Mouse (Mus musculus) ES-E14 (cell line): ENCODE data around the gene Cnmd. TPM values are rescaled to one million over a fixed set of nuclear protein-coding genes. Genes with fewer than 3 reads are reported as not detected.

Experiments used
- DNase-seq: peaks from one replicate; pipeline ENCODE4 v3.0.0-alpha.2; 2013; ENCODE audit warnings: low read depth, low spot score
- H3K27ac ChIP-seq: 2 replicates; pipeline ENCODE4 v1.5.1; 2012; ENCODE audit warnings: low read depth, mild to moderate bottlenecking, low read length, moderate library complexity, mixed read lengths; ENCODE audit not compliant: poor library complexity, insufficient read depth, severe bottlenecking
- H3K36me3 ChIP-seq: 2 replicates; pipeline ENCODE4 v1.6.1; 2012; ENCODE audit warnings: mild to moderate bottlenecking, low read length, moderate library complexity, mixed read lengths; ENCODE audit not compliant: control insufficient read depth, poor library complexity, insufficient read depth, severe bottlenecking
- H3K4me1 ChIP-seq, 2 experiments: fragments of 150-350 bp in 1 of 2; sonication (generic) in 1 of 2; 2 replicates each; pipeline ENCODE4 v1.6.1; 2012; ENCODE audit warnings: low read length in 2 of 2, mild to moderate bottlenecking in 1 of 2, mixed read lengths in 1 of 2; ENCODE audit not compliant: control insufficient read depth in 2 of 2, insufficient read depth in 2 of 2, poor library complexity in 1 of 2
- H3K4me3 ChIP-seq, 2 experiments: fragments of 150-350 bp in 1 of 2; sonication (generic) in 1 of 2; 2 replicates each; pipeline ENCODE4 v1.5.1; 2012; ENCODE audit warnings: low read length in 2 of 2, low read depth in 1 of 2, mild to moderate bottlenecking in 1 of 2, mixed read lengths in 1 of 2; ENCODE audit not compliant: insufficient read depth in 1 of 2, poor library complexity in 1 of 2, severe bottlenecking in 1 of 2
- H3K9ac ChIP-seq: 2 replicates; pipeline ENCODE4 v1.6.1; 2012; ENCODE audit warnings: low read depth, mild to moderate bottlenecking, low read length, mixed read lengths; ENCODE audit not compliant: poor library complexity, insufficient read depth, severe bottlenecking
- H3K9me3 ChIP-seq: fragments of 150-350 bp; sonication (generic); 2 replicates; pipeline ENCODE4 v1.6.1; 2012; ENCODE audit warnings: low read depth, mild to moderate bottlenecking, low read length; ENCODE audit not compliant: control insufficient read depth, insufficient read depth
- CHD2 ChIP-seq: IDR thresholded peaks from 2 replicates; pipeline ENCODE4 v1.6.1; 2014; ENCODE audit warnings: mild to moderate bottlenecking, low read depth, low read length, inconsistent platforms
- HCFC1 ChIP-seq: IDR thresholded peaks from 2 replicates; pipeline ENCODE4 v1.6.1; 2012; ENCODE audit warnings: low read length, inconsistent platforms, borderline replicate concordance; ENCODE audit not compliant: insufficient read depth
- MAFK ChIP-seq: IDR thresholded peaks from 2 replicates; pipeline ENCODE4 v1.6.1; 2014; ENCODE audit warnings: mild to moderate bottlenecking, low read depth, low read length, inconsistent platforms; ENCODE audit not compliant: insufficient read depth
- ZC3H11A ChIP-seq: IDR thresholded peaks from 2 replicates; pipeline ENCODE4 v1.6.1; 2012; ENCODE audit warnings: low read depth, mild to moderate bottlenecking, inconsistent platforms, low read length, borderline replicate concordance
- ZNF384 ChIP-seq: IDR thresholded peaks from 2 replicates; pipeline ENCODE4 v1.6.1; 2012; ENCODE audit warnings: low read depth, low read length, inconsistent platforms
- in situ Hi-C, 2 experiments: fragments of 600-800 bp; cut with MboI; formaldehyde crosslinking; loops; one replicate each; pipeline ENCODE4 v1.15.1; 2025; ENCODE audit warnings: low sequenced_read_pairs in 2 of 2, inconsistent platforms in 1 of 2; ENCODE audit not compliant: unreplicated experiment in 2 of 2
- total RNA-seq: library from RNA; depleted of rRNA; stranded (reverse); fragments of 300-350 nt; gene quantifications from 2 replicates; pipeline ENCODE4 v1.2.3, GENCODE M21; 2012

The Cnmd gene
- total RNA-seq, 1 experiment, result not detected

- in situ Hi-C loops, result no loop called here
- no peak for TF ChIP-seq HCFC1
- no peak overlapping the region for H3K9ac ChIP-seq
These were observed 9.3 kb downstream of the Cnmd start for GRCm38 (mm10) chr14:79652654-79653053.

GRCm38 (mm10) chr14:79649680-79650079, 12.3 kb downstream of the Cnmd start:
- in situ Hi-C loops, result no loop called here
- H3K9me3 ChIP-seq, result no peaks in the 10 kb centered on the region
- H3K36me3 ChIP-seq, result no peaks in the 10 kb centered on the region
- H3K27ac ChIP-seq, result no peak overlapping the region
- TF ChIP-seq HCFC1, result no peak
- no peak for DNase-seq
- H3K4me1 ChIP-seq, result 0 out of 4 replicates have a peak, but pooled peaks cover 0 to 3% of the 10 kb centered on the region in 2 experiments
- H3K4me3 ChIP-seq, result no peak overlapping the region
- H3K9ac ChIP-seq, result no peak overlapping the region

More at GRCm38 (mm10) chr14:79652654-79653053, 9.3 kb downstream of the Cnmd start:
- Histone ChIP-seq H3K36me3 (no peaks in the 10 kb centered on the region), H3K27ac (no peak overlapping the region), H3K4me1 (no peaks in the 10 kb centered on the region), H3K9me3 (no peaks in the 10 kb centered on the region), H3K4me3 (no peak overlapping the region)
- no peak for DNase-seq

GRCm38 (mm10) chr14:79645378-79645777, 16.6 kb downstream of the Cnmd start:
- no peak overlapping the region for H3K9ac ChIP-seq
- H3K36me3 ChIP-seq, result no peaks in the 10 kb centered on the region
- peaks cover 0 to 3% of the 10 kb centered on the region in 2 experiments; a peak in 1 of 4 replicates for H3K4me1 ChIP-seq
- TF ChIP-seq CHD2 (no peak), MAFK (no peak), ZC3H11A (no peak), ZNF384 (no peak), HCFC1 (no peak)
- no peak overlapping the region for H3K27ac ChIP-seq
- H3K4me3 ChIP-seq, result no peak overlapping the region
- in situ Hi-C loops, result no loop called here
- no peak for DNase-seq
- H3K9me3 ChIP-seq, result no peaks in the 10 kb centered on the region

- no peak overlapping the region for H3K4me3 ChIP-seq
- in situ Hi-C loops, result no loop called here
- H3K9ac ChIP-seq, result no peak overlapping the region
- no peaks in the 10 kb centered on the region for H3K9me3 ChIP-seq
- H3K4me1 ChIP-seq, result peaks cover 0 to 3% of the 10 kb centered on the region in 2 experiments; a peak in 1 of 4 replicates
- no peak for DNase-seq
- no peak overlapping the region for H3K27ac ChIP-seq
- no peaks in the 10 kb centered on the region for H3K36me3 ChIP-seq
- TF ChIP-seq MAFK (no peak), ZNF384 (no peak), ZC3H11A (no peak), CHD2 (no peak), HCFC1 (no peak)
These were observed 19.9 kb downstream of the Cnmd start for GRCm38 (mm10) chr14:79642063-79642462.

GRCm38 (mm10) chr14:79636814-79637213, 25.2 kb downstream of the Cnmd start:
- H3K9ac ChIP-seq, result no peak overlapping the region
- no peaks in the 10 kb centered on the region for H3K36me3 ChIP-seq
- H3K9me3 ChIP-seq, result no peaks in the 10 kb centered on the region
- TF ChIP-seq ZNF384 (no peak), ZC3H11A (no peak), HCFC1 (no peak), MAFK (no peak), CHD2 (no peak)
- in situ Hi-C loops, result no loop called here
- no peak for DNase-seq
- H3K27ac ChIP-seq, result no peak overlapping the region
- no peak overlapping the region for H3K4me3 ChIP-seq
- H3K4me1 ChIP-seq, result no peaks in the 10 kb centered on the region
